Mouse (Mus musculus): ENCODE results near the gene Poc1a.

Gene Poc1a

DNA sequence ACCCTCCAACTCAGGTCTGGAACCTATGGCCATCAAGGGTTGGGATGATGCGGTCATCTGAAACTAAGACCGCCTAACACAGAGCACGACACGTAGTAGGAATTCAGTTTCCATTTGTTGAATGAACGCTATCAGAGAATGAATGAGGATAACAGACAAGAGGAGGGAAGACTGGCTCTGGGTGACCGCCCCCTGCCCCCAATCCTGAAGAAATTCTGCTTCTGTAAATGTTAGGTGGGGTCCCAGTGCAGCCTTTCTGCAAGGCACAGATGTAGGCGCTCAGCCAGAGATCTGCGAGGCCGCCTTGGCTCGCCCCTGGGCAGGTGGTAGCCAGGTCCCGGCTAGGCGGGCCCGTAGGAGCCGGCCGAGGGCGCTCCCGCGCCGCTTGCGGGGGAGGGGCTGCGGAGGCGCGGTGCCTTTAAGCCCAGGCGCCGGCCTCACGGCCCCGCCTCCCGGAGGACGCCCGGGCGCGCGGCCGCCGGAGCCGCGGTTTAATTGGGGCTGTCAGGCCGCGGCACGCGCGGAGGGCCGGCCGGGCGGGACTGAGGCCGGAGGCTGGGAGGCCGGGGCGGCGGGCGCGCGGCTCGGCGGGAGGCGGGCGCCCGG lies 87.4 kb downstream of the Poc1a start, which contains the start of gene Dusp7:
Dusp7 (plus strand) TSS at position 521 of the 606 bp plus-strand sequence.
- DNase-seq (ENCODE audit: low read depth) = peak; percentile 84

DNA sequence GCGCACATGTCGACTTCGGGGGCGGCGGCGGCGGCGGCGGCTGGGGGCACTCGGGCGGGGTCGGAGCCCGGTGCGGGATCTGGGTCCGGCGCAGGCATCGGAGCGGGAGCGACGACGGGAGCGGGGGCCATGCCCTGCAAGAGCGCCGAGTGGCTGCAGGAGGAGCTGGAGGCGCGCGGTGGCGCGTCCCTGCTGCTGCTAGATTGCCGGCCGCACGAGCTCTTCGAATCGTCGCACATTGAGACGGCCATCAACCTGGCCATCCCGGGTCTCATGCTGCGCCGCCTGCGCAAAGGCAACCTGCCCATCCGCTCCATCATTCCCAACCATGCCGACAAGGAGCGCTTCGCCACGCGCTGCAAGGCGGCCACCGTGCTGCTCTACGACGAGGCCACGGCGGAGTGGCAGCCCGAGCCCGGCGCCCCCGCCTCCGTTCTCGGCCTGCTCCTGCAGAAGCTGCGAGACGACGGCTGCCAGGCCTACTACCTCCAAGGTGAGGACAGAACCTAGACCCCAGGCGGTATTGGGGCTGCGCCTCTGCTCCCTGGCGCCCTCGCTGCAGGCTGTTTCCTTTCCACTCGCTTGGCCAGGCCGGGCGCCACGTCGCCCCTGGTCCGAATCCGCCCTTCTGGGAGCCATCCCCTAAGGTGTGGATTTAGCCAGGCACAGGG lies 88.1 kb downstream of the Poc1a start:
- peak; percentile 77 for DNase-seq (ENCODE audit: low read depth)

DNA sequence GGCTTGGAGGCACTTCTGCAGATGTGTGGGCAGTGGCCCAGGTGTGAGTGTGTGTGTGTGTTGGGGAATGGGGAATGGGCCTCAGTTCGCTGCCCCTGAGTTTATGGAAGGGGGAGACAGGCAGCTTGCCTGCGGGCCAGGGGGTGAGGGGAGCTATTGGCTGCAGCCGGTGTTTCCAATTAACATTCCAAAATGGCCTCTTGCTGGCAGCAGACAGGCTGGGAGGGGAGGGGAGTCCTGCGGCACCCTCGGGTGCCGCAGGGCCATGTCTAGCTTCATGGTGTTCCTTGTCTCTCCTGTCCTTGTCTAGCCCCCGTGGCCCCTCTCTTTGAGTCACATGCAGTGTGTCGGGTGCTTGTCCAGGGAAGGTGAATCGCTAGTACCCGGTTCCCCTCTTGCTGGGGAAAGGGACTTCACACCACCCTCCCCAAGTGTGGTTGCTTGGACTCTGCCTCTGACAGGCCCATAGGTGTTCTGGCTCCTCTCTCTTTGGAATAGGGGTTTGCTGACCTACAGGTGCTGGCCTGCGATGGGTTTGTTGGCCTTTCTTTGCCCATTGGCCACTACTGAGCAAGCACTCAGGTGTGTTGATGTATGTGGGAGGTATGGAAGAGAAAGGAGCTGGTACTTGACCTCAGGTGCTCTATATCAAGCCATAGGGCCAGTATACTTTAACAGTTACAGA lies 89.1 kb downstream of the Poc1a start:
- DNase-seq (ENCODE audit: low read depth) = peak; percentile 40

DNA sequence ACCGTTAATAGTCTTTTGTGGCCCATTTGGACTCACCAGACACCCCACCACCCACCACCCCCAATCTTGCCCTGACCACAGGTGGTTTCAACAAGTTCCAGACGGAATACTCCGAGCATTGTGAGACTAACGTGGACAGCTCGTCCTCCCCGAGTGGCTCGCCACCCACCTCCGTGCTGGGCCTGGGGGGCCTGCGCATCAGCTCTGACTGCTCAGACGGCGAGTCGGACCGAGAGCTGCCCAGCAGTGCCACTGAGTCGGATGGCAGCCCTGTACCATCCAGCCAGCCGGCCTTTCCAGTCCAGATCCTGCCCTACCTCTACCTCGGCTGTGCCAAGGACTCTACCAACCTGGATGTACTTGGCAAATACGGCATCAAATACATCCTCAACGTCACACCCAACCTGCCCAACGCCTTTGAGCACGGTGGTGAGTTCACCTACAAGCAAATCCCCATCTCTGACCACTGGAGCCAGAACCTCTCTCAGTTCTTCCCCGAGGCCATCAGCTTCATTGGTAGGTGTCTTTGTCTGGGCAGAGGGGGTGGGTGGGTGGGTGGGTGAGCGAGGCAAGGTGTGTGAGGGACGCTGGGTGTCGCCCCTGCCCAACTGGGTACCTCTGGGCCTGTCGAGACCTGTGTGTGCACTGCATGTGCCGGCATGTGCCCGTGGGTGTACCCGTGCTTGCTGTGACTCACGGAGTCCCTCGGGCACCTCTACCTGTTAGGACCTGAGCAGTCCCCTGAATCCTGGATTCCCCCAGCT lies 89.9 kb downstream of the Poc1a start:
- peak; percentile 20 for DNase-seq (ENCODE audit: low read depth)

DNA sequence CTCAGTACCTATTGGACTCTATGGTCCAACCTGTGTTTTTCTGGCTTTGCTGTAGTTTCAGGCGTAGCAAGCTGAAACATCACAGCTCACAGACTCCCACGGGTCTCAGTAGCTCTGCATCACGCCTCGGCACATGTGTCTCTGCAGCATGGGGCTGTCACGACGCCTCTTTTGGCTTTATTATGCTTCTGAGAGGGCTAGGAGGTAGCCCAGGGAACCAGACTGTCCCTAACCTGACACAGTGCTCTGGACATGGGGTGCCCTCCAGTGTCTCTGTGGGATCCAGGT lies 90.5 kb downstream of the Poc1a start:
- peak; percentile 49 for DNase-seq (ENCODE audit: low read depth)

DNA sequence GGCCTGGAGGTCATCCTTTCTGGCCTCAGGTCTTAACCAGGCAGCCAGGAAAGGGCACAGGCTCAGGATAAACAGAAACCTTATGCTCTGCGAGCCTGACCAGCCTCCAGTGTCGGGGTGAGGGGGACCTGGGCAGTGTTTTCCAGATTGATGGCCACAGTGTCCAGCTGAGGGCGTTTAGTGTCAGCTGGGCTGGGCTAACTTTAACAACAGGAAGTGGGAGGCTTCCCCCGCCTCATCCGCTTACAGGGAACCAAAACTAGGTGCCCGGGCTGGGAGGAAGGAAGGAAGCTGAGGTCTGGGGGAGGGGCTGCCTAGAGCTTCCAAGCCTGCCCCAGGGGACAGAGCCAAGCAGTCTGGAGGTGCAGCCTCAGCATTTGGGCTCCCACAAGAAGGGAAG lies 90.9 kb downstream of the Poc1a start:
- peak; percentile 85 for DNase-seq (ENCODE audit: low read depth)

DNA sequence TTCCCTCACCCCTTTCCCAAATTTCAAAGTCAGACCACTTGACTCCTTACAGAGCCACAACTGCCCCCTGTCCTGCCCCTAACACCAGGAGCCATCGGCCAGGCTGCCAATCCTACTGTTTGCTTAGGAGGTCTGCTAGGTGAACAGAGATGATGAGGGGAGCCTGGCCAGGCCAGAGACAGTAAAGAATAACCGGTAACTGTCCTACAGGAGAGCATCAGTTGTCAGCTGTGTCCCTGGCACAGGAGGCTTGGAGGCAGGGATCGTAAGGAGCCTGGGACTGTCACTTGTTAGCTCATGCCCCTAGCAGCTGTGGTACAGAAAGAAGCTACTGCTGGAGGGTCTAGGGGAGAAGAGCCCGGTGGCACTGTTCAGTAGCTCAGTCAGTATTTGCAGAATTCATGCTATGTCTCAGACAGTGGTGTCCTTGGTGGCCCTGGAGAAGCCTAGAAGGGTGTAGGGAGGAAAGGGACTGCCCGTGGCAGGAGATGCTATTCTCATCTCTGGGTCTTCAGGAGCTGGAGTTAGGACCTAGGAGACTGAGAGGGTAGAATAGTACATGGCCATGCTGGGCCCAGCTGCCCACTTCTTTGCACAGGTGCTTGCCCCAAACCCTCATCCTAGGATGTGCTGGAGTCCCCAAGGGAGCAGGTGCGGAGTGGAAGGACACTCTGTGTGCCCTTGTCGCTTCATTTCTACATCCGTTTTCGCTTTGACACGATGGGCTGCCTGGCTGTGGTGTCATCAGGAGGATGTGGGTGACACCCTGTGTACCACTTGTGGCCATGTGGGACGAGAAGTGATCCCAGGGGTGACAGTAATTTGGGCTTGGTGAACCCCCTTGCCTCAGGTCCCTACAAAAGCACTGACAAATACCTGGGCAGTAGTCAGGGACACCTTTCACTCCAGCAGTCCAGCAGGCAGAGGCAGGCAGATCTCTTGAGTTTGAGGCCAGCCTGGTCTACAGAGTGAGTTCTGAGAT lies 91.9 kb downstream of the Poc1a start:
- peak; percentile 82 for DNase-seq (ENCODE audit: low read depth)

DNA sequence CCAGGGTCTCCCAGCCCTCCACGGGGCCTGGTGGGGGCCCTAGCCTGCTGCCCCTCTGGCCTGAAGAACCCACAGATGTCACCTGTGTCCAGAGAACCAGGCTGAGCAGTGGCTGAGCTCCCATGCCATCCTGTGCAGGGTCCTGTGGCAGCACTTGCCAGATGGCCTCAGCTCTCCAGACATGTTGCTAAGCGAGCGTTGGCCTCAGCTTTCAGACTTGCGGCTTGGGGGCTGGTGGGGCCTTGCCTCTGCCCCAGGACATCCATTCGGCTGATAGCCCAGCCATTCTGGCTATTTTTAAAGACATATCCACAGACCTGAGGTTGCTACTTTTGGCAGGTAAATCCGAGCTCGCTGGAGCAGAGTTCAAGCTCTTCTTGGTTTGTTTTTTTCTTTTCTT lies 93.1 kb downstream of the Poc1a start:
- no peak for DNase-seq (ENCODE audit: low read depth)

DNA sequence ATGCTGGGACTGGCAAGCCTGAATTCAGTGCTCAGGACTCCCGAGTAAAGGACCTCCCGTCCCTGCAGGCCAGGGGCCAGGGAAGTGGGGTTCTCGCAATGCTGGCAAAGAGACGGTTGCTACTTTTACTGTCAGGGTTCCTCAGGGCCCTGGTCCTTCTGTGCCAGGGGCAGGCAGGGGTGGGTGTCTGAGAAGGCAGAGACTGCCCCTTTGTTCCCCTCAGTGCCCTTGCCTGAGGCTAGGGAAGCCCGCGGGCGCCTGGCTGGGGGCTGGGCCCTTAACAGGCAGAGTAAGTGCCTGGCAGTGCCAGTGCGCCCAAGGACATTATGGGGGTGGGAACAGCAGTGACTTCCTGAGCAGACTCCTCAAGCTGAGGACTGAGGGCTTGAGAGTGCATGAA lies 96.4 kb downstream of the Poc1a start:
- no peak for DNase-seq (ENCODE audit: low read depth)

DNA sequence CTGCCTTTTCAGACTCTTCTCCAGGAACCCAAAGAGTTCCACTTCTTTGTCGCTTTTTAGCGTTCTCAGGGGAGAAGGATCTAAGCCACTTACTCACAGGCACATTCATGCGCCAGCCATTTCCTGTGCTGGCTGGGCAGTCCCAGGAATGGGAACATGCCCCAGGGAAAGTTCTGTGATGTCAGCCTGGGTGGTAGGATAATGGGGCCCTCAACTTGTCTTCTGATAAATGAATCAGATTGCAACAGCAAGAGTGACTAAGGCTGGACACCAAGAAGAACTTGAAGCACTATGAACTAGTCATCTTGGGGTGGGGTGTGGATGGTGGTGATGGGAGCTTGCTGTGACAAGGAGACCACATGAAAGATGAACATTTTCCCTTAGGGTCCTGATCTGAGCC lies 97.2 kb downstream of the Poc1a start:
- no peak for DNase-seq (ENCODE audit: low read depth)

DNA sequence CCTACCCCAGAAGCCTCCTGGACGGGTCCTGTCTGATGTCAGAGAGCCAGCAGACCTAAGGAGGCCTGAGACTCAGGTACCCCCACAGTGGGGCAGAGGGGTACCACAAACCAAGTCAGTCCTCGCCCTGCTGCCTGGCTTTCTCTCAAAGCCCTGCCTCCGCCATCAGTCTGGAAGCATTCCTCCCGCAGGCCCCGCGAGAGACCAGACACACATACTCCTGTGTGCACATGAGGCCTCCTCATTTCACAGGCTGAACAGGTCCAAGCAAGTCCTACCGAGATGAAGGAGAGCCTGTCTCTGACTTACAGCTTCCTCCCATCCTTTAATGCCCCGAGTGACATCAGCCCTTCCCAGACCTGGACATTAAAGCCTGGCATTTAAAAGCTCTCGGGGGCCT lies 97.9 kb downstream of the Poc1a start:
- DNase-seq (ENCODE audit: low read depth) = no peak

DNA sequence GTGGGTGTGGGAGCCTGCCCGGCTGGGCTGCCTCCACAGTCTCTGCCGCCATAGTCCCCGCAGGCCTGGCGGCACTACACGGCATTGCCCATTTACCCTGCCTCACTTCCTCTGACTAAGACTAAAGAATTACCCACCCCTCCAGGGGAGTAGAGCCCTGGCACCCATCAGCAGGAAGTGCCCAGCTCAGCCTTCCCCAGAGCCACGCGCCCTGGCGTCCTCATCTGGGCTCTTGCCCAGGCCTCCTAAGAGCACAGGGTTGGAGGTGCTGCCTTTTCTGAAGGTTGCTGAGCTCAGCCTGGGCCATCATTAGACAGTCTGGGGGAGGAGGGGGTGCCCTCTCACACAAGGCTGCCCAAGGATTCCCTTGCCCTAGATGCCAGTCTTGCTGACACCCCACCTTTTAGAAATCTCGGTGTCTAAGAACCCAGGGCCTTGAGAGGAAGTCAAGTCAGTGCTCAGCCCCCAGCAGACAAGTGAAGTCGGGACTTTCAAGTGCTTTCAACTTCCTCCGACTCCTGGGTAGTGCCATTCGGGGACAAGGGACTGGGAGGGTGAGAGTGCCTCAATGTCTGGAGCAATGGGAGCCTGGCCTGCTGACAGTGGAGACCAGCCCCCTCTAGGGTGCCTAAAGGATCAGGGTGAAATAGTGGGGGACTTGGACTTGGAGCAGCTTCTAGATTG lies 105.5 kb downstream of the Poc1a start:
- peak; percentile 40 for DNase-seq (ENCODE audit: low read depth)

DNA sequence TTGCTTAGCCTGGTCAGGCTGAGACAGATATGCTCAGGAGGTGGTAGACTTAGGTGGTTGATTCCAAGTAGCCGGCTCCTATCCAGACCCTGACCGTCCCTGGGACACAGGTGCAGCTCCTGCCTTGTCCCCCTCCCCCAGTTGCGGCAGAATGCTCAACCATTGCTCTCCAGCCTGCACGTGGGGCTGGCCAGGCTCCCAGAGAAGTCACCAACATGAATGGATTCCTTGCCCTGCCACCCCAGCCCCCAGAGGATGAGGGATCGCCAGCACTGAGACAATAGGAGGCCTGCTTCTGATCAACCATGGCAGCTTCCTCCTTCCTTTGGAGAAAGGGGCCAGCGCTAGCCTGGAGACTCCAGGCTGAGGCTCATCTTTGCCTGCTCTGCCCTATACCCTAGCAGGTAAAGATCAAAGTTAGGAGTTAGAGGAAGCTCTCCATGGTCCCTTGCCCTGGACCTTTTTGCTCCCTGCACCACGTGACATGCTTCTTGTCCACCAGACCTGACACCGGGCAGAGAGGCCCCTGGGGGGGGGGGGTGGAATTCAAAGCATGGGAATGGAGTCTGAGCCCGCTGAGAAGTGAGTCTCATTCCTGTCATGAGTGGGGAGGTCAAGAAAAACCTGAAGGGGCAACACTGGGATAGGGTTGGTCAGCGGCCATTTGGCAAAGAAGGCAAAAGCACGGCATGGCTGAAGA lies 112.1 kb downstream of the Poc1a start:
- DNase-seq (ENCODE audit: low read depth) = no peak

DNA sequence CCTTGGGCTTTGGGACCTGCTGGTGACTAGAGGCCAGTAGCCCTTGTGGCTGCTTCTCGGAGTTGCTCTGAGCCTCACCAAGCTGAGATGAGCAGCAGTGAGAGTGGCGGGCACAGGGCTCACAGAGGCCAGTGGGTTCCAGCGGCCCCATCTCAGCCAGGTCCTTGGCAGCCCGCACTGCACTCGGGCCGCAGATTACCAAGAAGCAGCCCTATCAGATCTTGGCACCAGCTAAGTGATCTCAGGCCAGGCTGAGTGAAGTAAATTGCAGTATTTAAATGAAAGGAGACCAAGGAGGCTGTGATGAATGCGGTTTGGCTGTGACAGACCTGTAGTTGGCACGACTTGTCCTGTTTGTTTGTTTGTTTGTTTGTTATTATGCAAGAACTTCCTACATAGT lies 112.7 kb downstream of the Poc1a start:
- DNase-seq (ENCODE audit: low read depth) = no peak

DNA sequence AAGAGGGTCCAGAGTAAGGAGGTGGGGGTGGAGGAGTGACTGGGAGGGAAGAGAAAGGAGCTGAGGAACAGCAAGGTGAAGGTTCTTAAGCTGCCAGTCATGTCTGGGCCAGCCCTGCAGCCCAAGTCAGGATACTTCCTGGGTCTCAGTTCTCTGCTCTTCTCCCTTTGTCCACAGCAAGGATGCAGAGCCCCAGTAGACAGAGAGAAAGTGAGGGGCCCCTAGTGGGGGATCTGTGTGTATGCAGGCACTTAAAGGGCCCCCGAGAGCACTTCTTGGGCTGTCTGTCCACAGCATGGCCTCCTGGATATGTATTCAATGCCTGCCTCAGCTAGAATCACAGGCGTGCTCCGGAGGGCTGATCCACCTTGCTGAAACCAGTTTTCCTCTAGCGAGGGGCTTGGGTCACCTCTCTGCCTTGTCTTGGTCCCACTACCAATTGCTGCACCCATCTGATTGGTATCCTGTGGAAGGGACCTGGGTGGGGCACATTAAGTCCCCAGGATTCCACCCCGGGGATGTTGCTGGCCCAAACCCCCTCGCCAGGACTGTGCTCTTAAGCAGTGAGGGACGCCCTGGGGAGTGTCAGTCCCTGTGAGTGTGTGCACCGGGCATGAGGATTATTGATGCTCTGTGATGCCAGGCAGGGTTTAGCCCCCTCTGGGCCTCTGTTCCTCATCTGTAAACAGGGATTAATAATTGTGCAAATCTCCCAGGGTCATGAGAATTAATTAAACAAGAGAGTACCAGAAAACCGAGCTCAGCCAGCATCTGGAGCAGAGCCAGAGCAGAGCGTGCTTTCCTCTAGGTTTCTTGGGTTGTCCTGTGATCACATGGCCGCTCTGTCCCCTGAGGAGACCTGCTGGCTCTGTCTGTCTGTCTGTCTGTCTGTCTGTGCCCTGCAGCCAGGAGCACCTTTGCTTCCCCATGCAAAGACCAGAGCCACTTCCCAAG lies 114.1 kb downstream of the Poc1a start:
- DNase-seq (ENCODE audit: low read depth) = peak; percentile 67

DNA sequence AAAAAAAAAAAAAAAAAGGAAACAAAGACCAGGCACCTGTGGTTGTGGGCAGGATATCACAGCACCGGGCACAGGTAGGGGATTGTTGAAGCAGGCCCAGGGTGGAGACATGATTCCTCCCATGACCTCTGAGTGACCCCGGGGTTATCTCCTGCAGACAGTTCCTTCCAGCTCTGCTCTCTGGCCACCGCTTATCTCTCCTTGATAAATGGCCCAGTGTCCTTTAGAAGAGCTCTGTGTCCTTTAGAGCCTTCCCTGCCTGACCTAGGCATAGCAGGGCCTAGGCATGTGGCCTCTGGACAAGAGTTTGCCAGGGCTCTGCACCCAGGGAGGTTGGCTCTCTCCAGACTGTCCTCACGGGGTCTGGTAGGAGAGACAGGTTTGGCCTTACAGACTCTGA lies 116.9 kb downstream of the Poc1a start:
- no peak for DNase-seq (ENCODE audit: low read depth)

DNA sequence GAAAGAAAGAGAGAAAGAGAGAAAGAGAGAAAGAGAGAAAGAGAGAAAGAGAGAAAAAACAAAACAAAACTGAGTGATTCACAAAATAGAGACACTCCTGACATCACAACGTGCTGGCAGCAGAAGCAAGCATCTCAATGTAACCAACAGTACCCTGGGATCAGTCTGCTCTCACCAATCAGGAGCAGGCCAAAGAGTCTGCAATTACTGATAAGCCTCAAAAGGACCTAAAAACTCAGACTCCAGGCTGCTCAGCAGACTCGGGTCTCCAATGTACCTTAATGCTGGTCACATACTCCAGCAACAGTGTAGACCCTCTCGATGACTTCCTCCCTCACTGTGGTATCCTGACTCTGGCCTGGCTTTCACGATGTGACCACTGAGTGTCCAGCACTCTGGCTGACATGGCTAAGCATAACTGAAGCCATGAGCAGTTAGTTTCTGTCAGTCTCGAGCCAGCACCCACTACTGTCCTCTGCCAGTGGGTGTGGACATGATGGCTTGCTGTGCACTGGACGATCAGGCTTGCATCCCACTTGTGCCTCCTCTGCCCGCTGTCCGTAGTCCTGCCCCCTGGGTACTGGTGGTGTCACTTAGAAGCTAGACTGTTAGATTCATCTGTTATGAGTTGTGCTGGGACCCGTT lies 117.9 kb downstream of the Poc1a start:
- no peak for DNase-seq (ENCODE audit: low read depth)

DNA sequence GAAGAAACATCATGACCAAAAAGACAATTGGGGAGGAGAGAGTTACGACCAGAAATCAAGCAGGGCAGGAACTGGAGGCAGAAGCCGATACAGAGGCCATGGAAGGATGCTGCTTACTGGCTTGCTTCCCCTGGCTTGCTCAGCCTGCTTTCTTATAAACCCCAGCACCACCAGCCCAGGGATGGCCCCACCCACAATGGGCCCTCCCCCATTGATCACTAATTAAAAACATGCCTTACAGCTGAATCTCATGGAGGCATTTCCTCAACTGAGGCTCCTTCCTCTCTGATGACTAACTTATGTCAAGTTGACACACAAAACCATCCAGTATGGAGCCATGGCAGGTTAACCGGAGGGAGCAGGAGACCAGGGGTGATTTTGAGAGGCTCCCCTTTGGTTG lies 118.9 kb downstream of the Poc1a start:
- DNase-seq (ENCODE audit: low read depth) = no peak

All from induced T-regulatory cell, adult 2 months (primary cell).